Mouse (Mus musculus) liver, embryonic 15.5 days (tissue): ENCODE results near the gene Ascc1. TPM values are rescaled to one million over a fixed set of nuclear protein-coding genes. Genes with fewer than 3 reads are reported as not detected.

Experiments used
- ATAC-seq: fragments of 200-750 bp; cut with Nextera tagmentation; 2 replicates; pipeline ENCODE4 v1.8.0; 2017; ENCODE audit warnings: moderate number of reproducible peaks, mild to moderate bottlenecking, moderate library complexity; ENCODE audit not compliant: insufficient read depth
- H3K27ac ChIP-seq: fragments of 300-500 bp; sonication (generic); replicated peaks from 2 replicates; pipeline ENCODE4 v1.5.1; 2015; ENCODE audit warnings: mild to moderate bottlenecking, inconsistent platforms
- H3K27me3 ChIP-seq: fragments of 300-500 bp; sonication (generic); 2 replicates; pipeline ENCODE4 v1.6.1; 2015; ENCODE audit warnings: mild to moderate bottlenecking, inconsistent platforms
- H3K36me3 ChIP-seq: fragments of 300-500 bp; sonication (generic); replicated peaks from 2 replicates; pipeline ENCODE4 v1.6.1; 2015; ENCODE audit warnings: moderate library complexity, mild to moderate bottlenecking, inconsistent platforms
- H3K4me1 ChIP-seq: fragments of 300-500 bp; sonication (generic); replicated peaks from 2 replicates; pipeline ENCODE4 v1.6.1; 2015; ENCODE audit warnings: inconsistent platforms
- H3K4me2 ChIP-seq: fragments of 300-500 bp; sonication (generic); 2 replicates; pipeline ENCODE4 v1.6.1; 2015; ENCODE audit warnings: moderate library complexity, mild to moderate bottlenecking, inconsistent platforms
- H3K4me3 ChIP-seq: fragments of 300-500 bp; sonication (generic); replicated peaks from 2 replicates; pipeline ENCODE4 v1.5.1; 2015; ENCODE audit warnings: mild to moderate bottlenecking, inconsistent platforms
- H3K9ac ChIP-seq: fragments of 300-500 bp; sonication (generic); 2 replicates; pipeline ENCODE4 v1.6.1; 2015; ENCODE audit warnings: moderate library complexity, mild to moderate bottlenecking, inconsistent platforms
- H3K9me3 ChIP-seq: fragments of 300-500 bp; sonication (generic); replicated peaks from 2 replicates; pipeline ENCODE4 v1.6.1; 2016; ENCODE audit warnings: inconsistent platforms
- WGBS: fragments of 180-500 bp; shearing (Covaris S2); methylation state at CpG from one replicate; pipeline ENCODE4 v1.1.7; 2015; ENCODE audit warnings: mixed read lengths; ENCODE audit not compliant: insufficient replicate concordance; 5-methylcytosine and 5-hydroxymethylcytosine counted together
- polyA plus RNA-seq: library from polyadenylated mRNA; unstranded; fragments of >200 nt; fragmentation: Nextera tagmentation; extraction: Ambion mirVana; gene quantifications from 2 replicates; pipeline ENCODE4 v1.2.1, GENCODE M21; 2015

Gene Ascc1
- polyA plus RNA-seq, 1 experiment from 2014 or later = 16.5 TPM

GRCm38 (mm10) chr10:60023751-60024150 is 21.1 kb downstream of the Ascc1 start:
- Histone ChIP-seq H3K27ac (no peak overlapping the region), H3K36me3 (0 out of 2 replicates have a peak, but pooled peaks cover 4% of the 10 kb centered on the region), H3K9ac (no peak overlapping the region), H3K4me1 (no peaks in the 10 kb centered on the region; the same call in 1 of the 2 replicates), H3K27me3 (no peaks in the 10 kb centered on the region), H3K9me3 (no peaks in the 10 kb centered on the region), H3K4me2 (no peak overlapping the region), H3K4me3 (no peak overlapping the region)
- 73% methylated on average over 1 of the region's 1 CpGs for WGBS
- no peak for ATAC-seq

- H3K27ac ChIP-seq = no peak overlapping the region
- no peak overlapping the region for H3K9ac ChIP-seq
- no peaks in the 10 kb centered on the region for H3K27me3 ChIP-seq
- no peaks in the 10 kb centered on the region; the same call in 1 of the 2 replicates for H3K4me1 ChIP-seq
- H3K4me2 ChIP-seq = no peak overlapping the region
- WGBS = 68% methylated on average over 13 of the region's 13 CpGs
- H3K9me3 ChIP-seq = no peaks in the 10 kb centered on the region
- H3K4me3 ChIP-seq = no peak overlapping the region
- ATAC-seq = no peak
- H3K36me3 ChIP-seq = 0 out of 2 replicates have a peak, but pooled peaks cover 4% of the 10 kb centered on the region
These were observed 24.3 kb downstream of the Ascc1 start for GRCm38 (mm10) chr10:60026759-60027395.

- Histone ChIP-seq H3K9me3 (no peaks in the 10 kb centered on the region), H3K27me3 (no peaks in the 10 kb centered on the region), H3K4me3 (no peak overlapping the region), H3K4me2 (no peak overlapping the region), H3K27ac (no peak overlapping the region), H3K4me1 (no peaks in the 10 kb centered on the region; the same call in 1 of the 2 replicates), H3K36me3 (0 out of 2 replicates have a peak, but pooled peaks cover under 1% of the 10 kb centered on the region), H3K9ac (no peak overlapping the region)
- 54% methylated on average over 2 of the region's 2 CpGs for WGBS
- ATAC-seq = no peak
These were observed 25.0 kb downstream of the Ascc1 start for GRCm38 (mm10) chr10:60027619-60028084.

- H3K9ac ChIP-seq = no peak overlapping the region
- no peaks in the 10 kb centered on the region for H3K27me3 ChIP-seq
These were observed 25.6 kb downstream of the Ascc1 start for GRCm38 (mm10) chr10:60028181-60028580.

GRCm38 (mm10) chr10:60028979-60029378 is 26.4 kb downstream of the Ascc1 start:
- H3K27ac ChIP-seq = no peak overlapping the region
- H3K36me3 ChIP-seq = no peaks in the 10 kb centered on the region
- no peak for ATAC-seq
- H3K27me3 ChIP-seq = no peaks in the 10 kb centered on the region
- no peaks in the 10 kb centered on the region; the same call in 1 of the 2 replicates for H3K4me1 ChIP-seq
- H3K4me3 ChIP-seq = no peak overlapping the region
- H3K9me3 ChIP-seq = no peaks in the 10 kb centered on the region
- no peak overlapping the region for H3K4me2 ChIP-seq
- WGBS = 72% methylated on average over 7 of the region's 7 CpGs
- no peak overlapping the region for H3K9ac ChIP-seq

More at GRCm38 (mm10) chr10:60028181-60028580, 25.6 kb downstream of the Ascc1 start:
- 55% methylated on average over 7 of the region's 7 CpGs for WGBS
- Histone ChIP-seq H3K36me3 (no peaks in the 10 kb centered on the region), H3K4me1 (no peaks in the 10 kb centered on the region; the same call in 1 of the 2 replicates), H3K4me3 (no peak overlapping the region), H3K9me3 (no peaks in the 10 kb centered on the region), H3K4me2 (no peak overlapping the region), H3K27ac (no peak overlapping the region)
- no peak for ATAC-seq

GRCm38 (mm10) chr10:60029387-60029786 is 26.8 kb downstream of the Ascc1 start:
- H3K27me3 ChIP-seq = no peaks in the 10 kb centered on the region
- no peak overlapping the region for H3K27ac ChIP-seq
- no peak overlapping the region for H3K4me3 ChIP-seq
- no peak overlapping the region for H3K9ac ChIP-seq
- 79% methylated on average over 4 of the region's 4 CpGs for WGBS
- H3K9me3 ChIP-seq = no peaks in the 10 kb centered on the region
- H3K4me2 ChIP-seq = no peak overlapping the region
- ATAC-seq = no peak
- H3K4me1 ChIP-seq = no peaks in the 10 kb centered on the region; the same call in 1 of the 2 replicates
- no peaks in the 10 kb centered on the region for H3K36me3 ChIP-seq

- Histone ChIP-seq H3K9me3 (no peaks in the 10 kb centered on the region), H3K4me3 (no peak overlapping the region), H3K27ac (no peak overlapping the region), H3K4me2 (no peak overlapping the region), H3K9ac (no peak overlapping the region), H3K36me3 (no peaks in the 10 kb centered on the region), H3K27me3 (no peaks in the 10 kb centered on the region), H3K4me1 (peaks cover 10% of the 10 kb centered on the region)
- no peak for ATAC-seq
- WGBS = 76% methylated on average over 8 of the region's 8 CpGs
These were observed 29.0 kb downstream of the Ascc1 start for GRCm38 (mm10) chr10:60031562-60031961.

GRCm38 (mm10) chr10:60031985-60032384 is 29.4 kb downstream of the Ascc1 start:
- no peak for ATAC-seq
- Histone ChIP-seq H3K27ac (no peak overlapping the region), H3K36me3 (no peaks in the 10 kb centered on the region), H3K9ac (no peak overlapping the region), H3K27me3 (no peaks in the 10 kb centered on the region), H3K9me3 (no peaks in the 10 kb centered on the region), H3K4me1 (peaks cover 10% of the 10 kb centered on the region), H3K4me2 (no peak overlapping the region), H3K4me3 (no peak overlapping the region)
- 68% methylated on average over 2 of the region's 2 CpGs for WGBS

GRCm38 (mm10) chr10:60032622-60033021 is 30.0 kb downstream of the Ascc1 start:
- WGBS = 73% methylated on average over 2 of the region's 2 CpGs
- no peaks in the 10 kb centered on the region for H3K27me3 ChIP-seq
- H3K4me2 ChIP-seq = no peak overlapping the region
- no peak for ATAC-seq
- no peaks in the 10 kb centered on the region for H3K9me3 ChIP-seq
- H3K36me3 ChIP-seq = no peaks in the 10 kb centered on the region
- peaks cover 10% of the 10 kb centered on the region for H3K4me1 ChIP-seq
- no peak overlapping the region for H3K9ac ChIP-seq
- H3K27ac ChIP-seq = no peak overlapping the region
- no peak overlapping the region for H3K4me3 ChIP-seq

GRCm38 (mm10) chr10:60033064-60033463 is 30.5 kb downstream of the Ascc1 start:
- no peaks in the 10 kb centered on the region for H3K27me3 ChIP-seq
- WGBS = 57% methylated on average over 5 of the region's 5 CpGs
- H3K27ac ChIP-seq = no peak overlapping the region
- no peak for ATAC-seq
- no peak overlapping the region for H3K9ac ChIP-seq
- no peaks in the 10 kb centered on the region for H3K9me3 ChIP-seq
- H3K4me3 ChIP-seq = no peak overlapping the region
- H3K4me1 ChIP-seq = peaks cover 10% of the 10 kb centered on the region
- H3K4me2 ChIP-seq = no peak overlapping the region
- no peaks in the 10 kb centered on the region for H3K36me3 ChIP-seq

GRCm38 (mm10) chr10:60034621-60035020 is 32.0 kb downstream of the Ascc1 start:
- ATAC-seq = no peak
- Histone ChIP-seq H3K9me3 (no peaks in the 10 kb centered on the region), H3K9ac (no peak overlapping the region), H3K4me3 (no peak overlapping the region), H3K27me3 (0 out of 2 replicates have a peak, but pooled peaks cover 4% of the 10 kb centered on the region), H3K4me1 (peaks cover 10% of the 10 kb centered on the region), H3K4me2 (no peak overlapping the region), H3K36me3 (no peaks in the 10 kb centered on the region), H3K27ac (no peak overlapping the region)
- WGBS = 64% methylated on average over 3 of the region's 3 CpGs
